Comparison of ENCODE assay signal across 21 mouse cellular contexts in the genomic region with DNA sequence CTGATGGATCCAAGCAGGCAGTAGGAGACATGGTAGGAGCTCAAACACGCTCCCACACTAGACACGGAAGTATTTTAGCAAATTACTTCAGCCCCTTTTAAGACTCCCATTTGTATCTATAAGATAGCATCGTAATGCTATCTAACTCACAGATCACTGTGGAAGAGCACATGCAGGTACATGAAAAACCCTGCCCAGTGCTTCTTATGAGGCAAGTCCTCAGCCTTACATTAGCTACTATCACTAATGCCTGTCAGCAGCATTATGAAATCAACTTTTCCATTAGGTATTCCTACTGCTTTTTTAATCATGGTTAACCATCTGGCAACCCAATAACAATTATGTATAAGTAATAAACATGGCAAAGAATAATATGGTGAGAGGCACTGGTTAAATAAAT. TPM values are rescaled to one million over a fixed set of nuclear protein-coding genes. Genes with fewer than 3 reads are reported as not detected.
A peak's percentile ranks its signal among the peaks of the same experiment; 100 is the strongest.
DNase-seq lines count a peak whose midpoint lies in the region; ATAC-seq lines count a peak whose summit lies in the region.
"Had no signal": no experiment of that assay in that cellular context is flagged by ENCODE, and none has a peak within 500 bp of the region (broad histone marks: within the 10 kb centered on the region; RNA-seq: fewer than 3 reads in every experiment).

No protein-coding gene starts in this region.

- H3K9me3 ChIP-seq in intestine, embryonic 14.5 days (ENCODE audit: control insufficient read depth, low read length): no peaks in the 10 kb centered on the region
- no peaks in the 10 kb centered on the region for H3K9me3 ChIP-seq in intestine, embryonic 16.5 days (ENCODE audit: control insufficient read depth, low read length)
- no peaks in the 10 kb centered on the region for H3K9me3 ChIP-seq in hindbrain, embryonic 14.5 days (ENCODE audit: control insufficient read depth, low read length)
- H3K9me3 ChIP-seq in kidney, embryonic 14.5 days (ENCODE audit: control insufficient read depth, low read length): no peaks in the 10 kb centered on the region
- H3K9me3 ChIP-seq: embryonic facial prominence, embryonic 13.5 days; embryonic facial prominence, embryonic 15.5 days; forebrain, embryonic 13.5 days; forebrain, embryonic 15.5 days had no signal

- H3K9ac ChIP-seq in intestine, embryonic 14.5 days (ENCODE audit: low read length): no peak overlapping the region
- H3K9ac ChIP-seq in intestine, embryonic 16.5 days (ENCODE audit: low read depth, low read length): no peak overlapping the region
- H3K9ac ChIP-seq in hindbrain, embryonic 14.5 days: no peak overlapping the region
- H3K9ac ChIP-seq in kidney, embryonic 14.5 days (ENCODE audit: low read depth, low read length): no peak overlapping the region
- H3K9ac ChIP-seq: embryonic facial prominence, embryonic 13.5 days; embryonic facial prominence, embryonic 15.5 days; forebrain, embryonic 13.5 days; forebrain, embryonic 15.5 days; forebrain, postnatal 0 days had no signal

- peak; percentile 7 for DNase-seq in intestine, embryonic 14.5 days (ENCODE audit: low spot score)
- peak; percentile 52 for DNase-seq in gonadal fat pad, adult 2 months (ENCODE audit: low read depth)
- no peak for DNase-seq in hindbrain, embryonic 14.5 days (ENCODE audit: low spot score)
- DNase-seq: adrenal gland, adult 2 months; adrenal gland, postnatal 10 days; adrenal gland, postnatal 25 days; cerebellum, adult 11 months; cerebellum, adult 18-20 months; cerebellum, adult 8-10 months; cerebellum, adult 9-11 months; cerebellum, postnatal 14 days; cerebellum, postnatal 36 days; embryo, embryonic 11 days; forebrain, postnatal 0 days had no signal

- no peak overlapping the region for H3K27ac ChIP-seq in intestine, embryonic 14.5 days (ENCODE audit: low read depth)
- H3K27ac ChIP-seq in intestine, embryonic 16.5 days (ENCODE audit: low read length): no peak overlapping the region
- H3K27ac ChIP-seq in hindbrain, embryonic 14.5 days: no peak overlapping the region
- no peak overlapping the region for H3K27ac ChIP-seq in kidney, embryonic 14.5 days (ENCODE audit: low read depth, low read length)
- H3K27ac ChIP-seq: embryonic facial prominence, embryonic 13.5 days; embryonic facial prominence, embryonic 15.5 days; forebrain, embryonic 13.5 days; forebrain, embryonic 15.5 days had no signal

- H3K4me3 ChIP-seq in intestine, embryonic 14.5 days (ENCODE audit: low read depth, low read length): no peak overlapping the region
- no peak overlapping the region for H3K4me3 ChIP-seq in intestine, embryonic 16.5 days (ENCODE audit: low read length)
- H3K4me3 ChIP-seq in hindbrain, embryonic 14.5 days (replicated peaks; ENCODE audit: low read length): no peak overlapping the region
- H3K4me3 ChIP-seq in kidney, embryonic 14.5 days (ENCODE audit: low read length): no peak overlapping the region
- H3K4me3 ChIP-seq: embryonic facial prominence, embryonic 13.5 days; embryonic facial prominence, embryonic 15.5 days; erythroblast, embryonic 14.5 days; forebrain, embryonic 13.5 days; forebrain, embryonic 15.5 days had no signal

- WGBS in intestine, embryonic 14.5 days: 95% methylated on average over 3 of the region's 3 CpGs
- WGBS in intestine, embryonic 16.5 days: 92% methylated on average over 3 of the region's 3 CpGs
- WGBS in hindbrain, embryonic 14.5 days: 93% methylated on average over 3 of the region's 3 CpGs
- 90% methylated on average over 3 of the region's 3 CpGs for WGBS in kidney, embryonic 14.5 days

- H3K27me3 ChIP-seq in intestine, embryonic 14.5 days (replicated peaks; ENCODE audit: control insufficient read depth, insufficient read depth, low read length): no peaks in the 10 kb centered on the region
- H3K27me3 ChIP-seq in intestine, embryonic 16.5 days (replicated peaks; ENCODE audit: control insufficient read depth, insufficient read depth, low read length): no peaks in the 10 kb centered on the region
- no peaks in the 10 kb centered on the region for H3K27me3 ChIP-seq in hindbrain, embryonic 14.5 days (ENCODE audit: control insufficient read depth, insufficient read depth, low read length)
- H3K27me3 ChIP-seq in kidney, embryonic 14.5 days (ENCODE audit: control insufficient read depth, insufficient read depth, low read length): no peaks in the 10 kb centered on the region
- H3K27me3 ChIP-seq: embryonic facial prominence, embryonic 13.5 days; embryonic facial prominence, embryonic 15.5 days; forebrain, embryonic 13.5 days; forebrain, embryonic 15.5 days had no signal

- no peak overlapping the region for H3K4me2 ChIP-seq in intestine, embryonic 14.5 days (ENCODE audit: low read length)
- H3K4me2 ChIP-seq in intestine, embryonic 16.5 days (ENCODE audit: low read depth, low read length): no peak overlapping the region
- H3K4me2 ChIP-seq in hindbrain, embryonic 14.5 days (replicated peaks): no peak overlapping the region
- H3K4me2 ChIP-seq in kidney, embryonic 14.5 days (replicated peaks; ENCODE audit: low read depth, low read length): no peak overlapping the region
- H3K4me2 ChIP-seq: embryonic facial prominence, embryonic 13.5 days; embryonic facial prominence, embryonic 15.5 days; forebrain, embryonic 13.5 days; forebrain, embryonic 15.5 days had no signal

- no peaks in the 10 kb centered on the region for H3K36me3 ChIP-seq in intestine, embryonic 14.5 days (ENCODE audit: control insufficient read depth, insufficient read depth, low read length)
- no peaks in the 10 kb centered on the region for H3K36me3 ChIP-seq in intestine, embryonic 16.5 days (ENCODE audit: control insufficient read depth, insufficient read depth, low read length)
- no peaks in the 10 kb centered on the region for H3K36me3 ChIP-seq in hindbrain, embryonic 14.5 days (replicated peaks; ENCODE audit: control insufficient read depth, insufficient read depth)
- H3K36me3 ChIP-seq in kidney, embryonic 14.5 days (ENCODE audit: control insufficient read depth, insufficient read depth, low read length): no peaks in the 10 kb centered on the region
- H3K36me3 ChIP-seq: embryonic facial prominence, embryonic 13.5 days; embryonic facial prominence, embryonic 15.5 days; forebrain, embryonic 15.5 days had no signal

- ATAC-seq in intestine, embryonic 14.5 days (replicated peaks; ENCODE audit: low FRiP score, low TSS enrichment, low read depth): no peak
- ATAC-seq in intestine, embryonic 16.5 days: no peak
- no peak for ATAC-seq in hindbrain, embryonic 14.5 days (ENCODE audit: low FRiP score)
- no peak for ATAC-seq in kidney, embryonic 14.5 days (ENCODE audit: low FRiP score, low TSS enrichment)
- ATAC-seq: forebrain, embryonic 13.5 days; forebrain, embryonic 15.5 days; forebrain, postnatal 0 days had no signal

- H3K4me1 ChIP-seq in intestine, embryonic 14.5 days (replicated peaks; ENCODE audit: control insufficient read depth, insufficient read depth, low read length): no peaks in the 10 kb centered on the region
- no peaks in the 10 kb centered on the region for H3K4me1 ChIP-seq in intestine, embryonic 16.5 days (ENCODE audit: control insufficient read depth, insufficient read depth, low read length)
- H3K4me1 ChIP-seq in hindbrain, embryonic 14.5 days (replicated peaks; ENCODE audit: control insufficient read depth, insufficient read depth, low read length): no peaks in the 10 kb centered on the region
- no peaks in the 10 kb centered on the region for H3K4me1 ChIP-seq in kidney, embryonic 14.5 days (ENCODE audit: control insufficient read depth, insufficient read depth, low read length)
- H3K4me1 ChIP-seq: embryonic facial prominence, embryonic 15.5 days had no signal

RNA-seq across cellular contexts. Expression of gene Cdkal1, which starts 47.5 kb away (rescaled TPM):
- 33.9 and 35.2 TPM in 2 replicates for polyA plus RNA-seq in intestine, embryonic 14.5 days (2014; fragmentation: Nextera tagmentation; extraction: Ambion mirVana)
- polyA plus RNA-seq in intestine, embryonic 16.5 days (2015; fragmentation: Nextera tagmentation; extraction: Ambion mirVana): 23.4 and 25.0 TPM in 2 replicates
- polyA plus RNA-seq in gonadal fat pad, adult 2 months (2012; rRNA removed): 2.8 and 2.9 TPM in 2 replicates
- polyA plus RNA-seq in hindbrain, embryonic 14.5 days (2014; fragmentation: Nextera tagmentation; extraction: Ambion mirVana): 19.4 and 22.9 TPM in 2 replicates
- polyA plus RNA-seq in kidney, embryonic 14.5 days (2014; fragmentation: Nextera tagmentation; extraction: Ambion mirVana): 29.6 and 35.9 TPM in 2 replicates
